Mouse (Mus musculus): ENCODE measurements at regions not wholly inside any gene's neighbourhood (a gene's known extent, or its start where the extent isn't known, plus 50 kb on each side); places are given as distances from the start of the nearest gene placed in this dataset.

- Histone ChIP-seq H3K27ac (no peak overlapping the region), H3K27me3 (no peaks in the 10 kb centered on the region), H3K9me3 (no peaks in the 10 kb centered on the region), H3K4me2 (no peak overlapping the region), H3K4me1 (replicated peaks) (no peaks in the 10 kb centered on the region), H3K36me3 (no peaks in the 10 kb centered on the region), H3K4me3 (no peak overlapping the region), H3K9ac (no peak overlapping the region)
- no peak for ATAC-seq (ENCODE audit: low FRiP score)
- 49% methylated on average over 3 of the region's 3 CpGs for WGBS
These were observed 322.6 kb upstream of the Meis1 start for GRCm38 (mm10) chr11:19341379-19341778.

GRCm38 (mm10) chr11:19342803-19343202 lies 324.0 kb upstream of the Meis1 start:
- Histone ChIP-seq H3K27ac (no peak overlapping the region), H3K36me3 (no peaks in the 10 kb centered on the region), H3K4me3 (no peak overlapping the region), H3K9ac (no peak overlapping the region), H3K4me1 (replicated peaks) (no peaks in the 10 kb centered on the region), H3K27me3 (no peaks in the 10 kb centered on the region), H3K9me3 (no peaks in the 10 kb centered on the region), H3K4me2 (no peak overlapping the region)
- 81% methylated on average over 4 of the region's 4 CpGs for WGBS
- ATAC-seq (ENCODE audit: low FRiP score), result no peak

GRCm38 (mm10) chr11:19346276-19346826 lies 327.6 kb upstream of the Meis1 start:
- H3K27ac ChIP-seq, result no peak overlapping the region

GRCm38 (mm10) chr11:19350331-19351242 lies 331.8 kb upstream of the Meis1 start:
- Histone ChIP-seq H3K4me2 (peak overlapping the region; percentile 45), H3K27me3 (no peaks in the 10 kb centered on the region), H3K9ac (peak overlapping the region; percentile 61; the same call in 1 of the 2 replicates), H3K4me1 (replicated peaks) (peaks cover 25% of the 10 kb centered on the region), H3K9me3 (no peaks in the 10 kb centered on the region), H3K4me3 (peak overlapping the region; percentile 21), H3K27ac (peak overlapping the region; percentile 58), H3K36me3 (no peaks in the 10 kb centered on the region)
- ATAC-seq (ENCODE audit: low FRiP score), result peak; percentile 58; the same call in 1 of the 2 replicates
- 36% methylated on average over 13 of the region's 13 CpGs for WGBS

More at GRCm38 (mm10) chr11:19346276-19346826, 327.6 kb upstream of the Meis1 start:
- WGBS, result 82% methylated on average over 3 of the region's 3 CpGs
- H3K4me3 ChIP-seq, result no peak overlapping the region
- H3K9ac ChIP-seq, result no peak overlapping the region
- no peaks in the 10 kb centered on the region for H3K36me3 ChIP-seq
- no peaks in the 10 kb centered on the region for H3K27me3 ChIP-seq
- no peaks in the 10 kb centered on the region for H3K9me3 ChIP-seq
- peaks cover 5% of the 10 kb centered on the region; the same call in 1 of the 2 replicates for H3K4me1 ChIP-seq (replicated peaks)
- ATAC-seq (ENCODE audit: low FRiP score), result no peak
- H3K4me2 ChIP-seq, result no peak overlapping the region

GRCm38 (mm10) chr11:19351243-19351787 lies 332.5 kb upstream of the Meis1 start:
- peaks cover 25% of the 10 kb centered on the region for H3K4me1 ChIP-seq (replicated peaks)
- ATAC-seq (ENCODE audit: low FRiP score), result peak; percentile 44; the same call in 1 of the 2 replicates
- H3K36me3 ChIP-seq, result no peaks in the 10 kb centered on the region
- no peaks in the 10 kb centered on the region for H3K9me3 ChIP-seq
- H3K27ac ChIP-seq, result peak overlapping the region; percentile 58
- peak overlapping the region; percentile 61; the same call in 1 of the 2 replicates for H3K9ac ChIP-seq
- peak overlapping the region; percentile 45 for H3K4me2 ChIP-seq
- peak overlapping the region; percentile 21 for H3K4me3 ChIP-seq
- H3K27me3 ChIP-seq, result no peaks in the 10 kb centered on the region
- WGBS, result 22% methylated on average over 7 of the region's 7 CpGs

- Histone ChIP-seq H3K27me3 (no peaks in the 10 kb centered on the region), H3K27ac (no peak overlapping the region), H3K36me3 (no peaks in the 10 kb centered on the region), H3K4me3 (no peak overlapping the region), H3K4me1 (replicated peaks) (peaks cover 25% of the 10 kb centered on the region), H3K9ac (no peak overlapping the region), H3K4me2 (no peak overlapping the region), H3K9me3 (no peaks in the 10 kb centered on the region)
- no peak; the same call in 1 of the 2 replicates for ATAC-seq (ENCODE audit: low FRiP score)
- 34% methylated on average over 3 of the region's 3 CpGs for WGBS
These were observed 334.9 kb upstream of the Meis1 start for GRCm38 (mm10) chr11:19353706-19354105.

GRCm38 (mm10) chr11:19355179-19355578 lies 336.4 kb upstream of the Meis1 start:
- Histone ChIP-seq H3K9me3 (no peaks in the 10 kb centered on the region), H3K4me1 (replicated peaks) (peaks cover 25% of the 10 kb centered on the region), H3K36me3 (no peaks in the 10 kb centered on the region), H3K27ac (no peak overlapping the region), H3K4me2 (no peak overlapping the region), H3K4me3 (no peak overlapping the region), H3K9ac (no peak overlapping the region), H3K27me3 (no peaks in the 10 kb centered on the region)
- ATAC-seq (ENCODE audit: low FRiP score), result no peak
- WGBS, result 86% methylated on average over 2 of the region's 2 CpGs

GRCm38 (mm10) chr11:19356151-19356550 lies 337.4 kb upstream of the Meis1 start:
- H3K27ac ChIP-seq, result no peak overlapping the region
- WGBS, result 73% methylated on average over 2 of the region's 2 CpGs
- no peaks in the 10 kb centered on the region for H3K36me3 ChIP-seq
- H3K4me2 ChIP-seq, result no peak overlapping the region
- peaks cover 21% of the 10 kb centered on the region for H3K4me1 ChIP-seq (replicated peaks)
- H3K4me3 ChIP-seq, result no peak overlapping the region
- no peak overlapping the region for H3K9ac ChIP-seq
- H3K27me3 ChIP-seq, result no peaks in the 10 kb centered on the region
- ATAC-seq (ENCODE audit: low FRiP score), result no peak
- no peaks in the 10 kb centered on the region for H3K9me3 ChIP-seq

GRCm38 (mm10) chr11:19369152-19369551 lies 350.4 kb upstream of the Meis1 start:
- Histone ChIP-seq H3K9ac (no peak overlapping the region), H3K36me3 (no peaks in the 10 kb centered on the region), H3K9me3 (no peaks in the 10 kb centered on the region), H3K27ac (no peak overlapping the region), H3K4me1 (replicated peaks) (no peaks in the 10 kb centered on the region), H3K4me3 (no peak overlapping the region), H3K27me3 (no peaks in the 10 kb centered on the region), H3K4me2 (no peak overlapping the region)
- ATAC-seq (ENCODE audit: low FRiP score), result no peak
- 82% methylated on average over 1 of the region's 1 CpGs for WGBS

GRCm38 (mm10) chr11:19373476-19373875 lies 354.7 kb upstream of the Meis1 start:
- no peak for ATAC-seq (ENCODE audit: low FRiP score)
- Histone ChIP-seq H3K36me3 (no peaks in the 10 kb centered on the region), H3K4me1 (replicated peaks) (no peaks in the 10 kb centered on the region), H3K9me3 (no peaks in the 10 kb centered on the region), H3K4me2 (no peak overlapping the region), H3K27me3 (no peaks in the 10 kb centered on the region), H3K4me3 (no peak overlapping the region), H3K27ac (no peak overlapping the region), H3K9ac (no peak overlapping the region)
- WGBS, result 75% methylated on average over 5 of the region's 5 CpGs

- ATAC-seq (ENCODE audit: low FRiP score), result no peak
- no peaks in the 10 kb centered on the region for H3K27me3 ChIP-seq
- no peaks in the 10 kb centered on the region for H3K9me3 ChIP-seq
- H3K4me3 ChIP-seq, result no peak overlapping the region
- no peaks in the 10 kb centered on the region for H3K4me1 ChIP-seq (replicated peaks)
- no peak overlapping the region for H3K4me2 ChIP-seq
- no peaks in the 10 kb centered on the region for H3K36me3 ChIP-seq
- H3K27ac ChIP-seq, result no peak overlapping the region
- WGBS, result 65% methylated on average over 2 of the region's 2 CpGs
- no peak overlapping the region for H3K9ac ChIP-seq
These were observed 362.1 kb upstream of the Meis1 start for GRCm38 (mm10) chr11:19380935-19381334.

GRCm38 (mm10) chr11:19389136-19389535 lies 370.4 kb upstream of the Meis1 start:
- WGBS, result 92% methylated on average over 6 of the region's 6 CpGs
- no peak overlapping the region for H3K27ac ChIP-seq
- H3K4me1 ChIP-seq (replicated peaks), result no peaks in the 10 kb centered on the region
- no peaks in the 10 kb centered on the region for H3K27me3 ChIP-seq
- no peaks in the 10 kb centered on the region for H3K9me3 ChIP-seq
- no peaks in the 10 kb centered on the region for H3K36me3 ChIP-seq
- H3K4me3 ChIP-seq, result no peak overlapping the region
- H3K4me2 ChIP-seq, result no peak overlapping the region
- H3K9ac ChIP-seq, result no peak overlapping the region
- no peak for ATAC-seq (ENCODE audit: low FRiP score)
